Mouse (Mus musculus) gastrocnemius, adult 2 months (tissue): ENCODE results near the gene Clip1. TPM values are rescaled to one million over a fixed set of nuclear protein-coding genes. Genes with fewer than 3 reads are reported as not detected.
A peak's percentile ranks its signal among the peaks of the same experiment; 100 is the strongest.

ENCODE experiments used
- DNase-seq: peaks from one replicate; pipeline ENCODE4 v3.0.0; 2022
- H3K27ac ChIP-seq: fragments of 200-600 bp; 2 replicates; pipeline ENCODE4 v1.8.1; 2022; ENCODE audit warnings: mild to moderate bottlenecking
- H3K4me3 ChIP-seq: fragments of 200-600 bp; 2 replicates; pipeline ENCODE4 v1.8.1; 2022; ENCODE audit warnings: mild to moderate bottlenecking, moderate library complexity
- CTCF ChIP-seq: fragments of 200-600 bp; IDR thresholded peaks from 2 replicates; pipeline ENCODE4 v1.8.1; 2022; ENCODE audit warnings: antibody characterized with exemption, mild to moderate bottlenecking, moderate library complexity
- intact Hi-C: fragments of 180-260 bp; cut with DNase I; formaldehyde crosslinking; loops from one replicate; pipeline ENCODE4 v1.15.1; 2025
- total RNA-seq, 2 experiments: library from RNA; stranded (reverse); gene quantifications; 2 replicates each; pipeline ENCODE4 v1.2.3; 2021

Clip1 gene
- total RNA-seq, 2 experiments from 2014 or later: 286 to 331 TPM

DNA sequence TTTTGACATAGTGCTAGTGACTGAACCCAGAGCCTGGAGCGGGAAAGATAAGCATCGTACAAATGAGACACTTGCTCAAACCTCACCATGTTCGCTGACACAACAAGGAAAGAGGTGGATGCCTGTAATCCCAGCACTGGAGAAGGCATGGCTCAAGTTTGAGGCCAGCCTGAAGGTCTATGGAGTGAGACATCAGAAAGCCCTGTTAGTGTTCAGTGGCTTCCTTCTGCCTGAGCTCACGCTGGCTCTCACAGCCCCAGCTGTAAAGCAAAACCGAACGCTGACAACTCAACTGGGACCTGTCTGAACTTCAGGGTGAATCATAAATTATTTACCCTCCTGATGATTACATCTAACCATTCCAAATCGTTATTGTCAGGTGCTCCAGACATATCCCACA lies 18.5 kb downstream of the Clip1 start:
- Histone ChIP-seq H3K27ac (peak overlapping the region; percentile 97), H3K4me3 (peak overlapping the region; percentile 73)
- peak; percentile 60 for DNase-seq
- TF ChIP-seq CTCF: no peak
- intact Hi-C loops: no loop called here

DNA sequence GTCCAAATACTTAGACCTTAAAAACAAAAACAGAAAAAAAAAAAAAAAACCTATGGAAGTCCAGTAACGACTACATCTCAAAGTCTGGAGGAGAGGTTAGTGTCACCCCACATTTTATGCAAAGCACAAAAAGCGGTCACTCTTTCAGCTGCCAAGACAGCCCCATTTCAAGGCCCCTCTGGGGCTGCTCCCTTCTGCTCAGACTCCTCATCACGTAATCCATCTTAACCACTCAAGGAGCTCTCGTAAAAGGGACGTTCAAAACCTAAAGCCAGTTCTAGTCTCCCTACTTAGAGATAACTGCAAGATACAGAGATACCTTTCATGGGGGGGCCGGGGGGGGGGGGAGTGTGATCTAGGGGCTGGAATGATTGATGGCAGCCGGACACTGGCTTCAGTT lies 20.1 kb downstream of the Clip1 start:
- TF ChIP-seq CTCF: no peak
- DNase-seq: no peak
- peak overlapping the region; percentile 97 for H3K27ac ChIP-seq
- intact Hi-C loops: no loop called here
- H3K4me3 ChIP-seq: peak overlapping the region; percentile 48

DNA sequence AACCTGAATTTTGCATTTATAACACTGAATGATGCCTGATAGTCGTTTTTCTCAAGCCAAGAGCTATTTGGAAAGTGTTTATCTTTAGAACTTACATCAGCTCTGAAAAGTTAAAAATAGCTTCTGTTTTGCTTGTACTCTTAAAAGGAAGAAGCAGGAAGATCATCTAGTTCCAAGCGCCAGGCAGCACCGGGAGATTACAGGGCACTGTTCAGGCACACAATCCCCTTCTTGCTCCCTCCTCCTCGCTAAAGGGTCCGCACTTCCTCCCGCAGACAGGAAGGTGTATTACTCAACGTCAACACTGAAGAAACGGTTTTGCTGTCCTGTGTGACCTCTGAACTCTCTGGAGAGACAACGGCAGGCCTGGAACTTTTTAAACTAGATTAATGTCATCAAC lies 22.4 kb downstream of the Clip1 start:
- H3K4me3 ChIP-seq: peak overlapping the region; percentile 56
- TF ChIP-seq CTCF: no peak
- peak overlapping the region; percentile 97 for H3K27ac ChIP-seq
- DNase-seq: peak; percentile 69
- intact Hi-C loops: no loop called here

DNA sequence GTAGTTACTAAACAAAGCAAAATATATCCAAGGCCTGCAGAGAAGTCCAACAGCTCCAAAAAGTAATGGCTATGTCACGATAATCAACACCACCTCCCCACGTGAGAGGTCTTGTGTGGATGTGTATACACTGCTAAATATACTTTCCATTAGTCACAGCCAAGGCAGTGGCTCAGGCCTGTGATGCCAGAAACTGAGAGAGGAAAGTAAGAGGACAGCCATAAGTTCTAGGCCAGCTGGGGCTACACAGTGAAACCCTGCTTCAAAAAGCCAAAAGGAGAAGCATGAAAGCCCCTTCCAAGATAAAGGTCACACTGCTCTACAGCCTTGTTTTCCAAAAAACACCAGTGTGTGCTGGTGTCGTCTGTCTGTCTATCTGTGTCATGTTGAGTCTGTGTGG lies 22.8 kb downstream of the Clip1 start:
- Histone ChIP-seq H3K27ac (peak overlapping the region; percentile 97), H3K4me3 (peak overlapping the region; percentile 56)
- intact Hi-C loops: no loop called here
- peak; percentile 66 for DNase-seq
- no peak for TF ChIP-seq CTCF

DNA sequence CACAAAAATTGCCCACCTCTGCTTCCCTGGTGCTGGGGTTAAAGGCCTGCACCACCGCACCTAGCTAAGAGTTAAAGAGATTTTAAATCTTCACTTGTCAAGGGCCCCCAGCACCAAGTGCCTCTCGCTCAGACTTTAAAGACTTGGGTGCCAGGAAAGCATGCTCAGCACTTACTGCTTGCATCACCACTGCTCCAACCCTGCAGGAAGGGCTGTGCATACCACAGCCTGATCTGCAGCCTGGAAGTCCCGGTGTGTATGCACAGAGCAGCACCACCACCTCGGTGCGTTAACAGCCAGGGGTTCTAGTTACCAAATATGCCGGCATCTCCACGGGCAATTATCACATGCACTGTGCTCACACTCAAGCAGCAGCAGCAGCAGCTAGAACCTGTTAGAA lies 26.8 kb downstream of the Clip1 start:
- intact Hi-C loops: loop anchor here (5.0 kb wide), 1 partner anchor 40 kb away; no protein-coding TSS in a partner anchor
- H3K4me3 ChIP-seq: peak overlapping the region; percentile 26
- peak; percentile 40 for DNase-seq
- TF ChIP-seq CTCF: no peak
- peak overlapping the region; percentile 65 for H3K27ac ChIP-seq

DNA sequence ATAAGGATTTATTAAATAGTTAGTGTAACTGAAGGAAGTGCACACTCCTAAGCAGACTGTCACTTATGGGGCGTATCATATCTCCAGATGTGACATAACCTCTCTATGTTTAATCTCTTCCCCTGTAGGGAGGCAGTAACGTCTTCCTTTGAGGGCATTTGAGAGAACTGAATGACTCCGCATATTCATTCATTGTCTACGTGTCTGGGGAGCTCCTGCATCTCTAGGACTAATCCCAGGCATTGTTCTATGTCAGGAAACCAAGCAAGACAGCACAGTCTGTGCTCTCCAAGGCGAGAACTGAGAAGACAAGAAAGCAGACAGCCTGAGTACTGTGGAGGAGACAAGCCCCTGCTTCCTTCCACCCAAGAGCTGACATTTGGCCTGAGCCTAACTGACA lies 29.5 kb downstream of the Clip1 start:
- Histone ChIP-seq H3K4me3 (no peak overlapping the region), H3K27ac (peak overlapping the region; percentile 35; the same call in 1 of the 2 replicates)
- DNase-seq: peak; percentile 9
- intact Hi-C loops: loop anchor here (5.0 kb wide), 1 partner anchor 42 kb away; no protein-coding TSS in a partner anchor
- TF ChIP-seq CTCF: no peak

DNA sequence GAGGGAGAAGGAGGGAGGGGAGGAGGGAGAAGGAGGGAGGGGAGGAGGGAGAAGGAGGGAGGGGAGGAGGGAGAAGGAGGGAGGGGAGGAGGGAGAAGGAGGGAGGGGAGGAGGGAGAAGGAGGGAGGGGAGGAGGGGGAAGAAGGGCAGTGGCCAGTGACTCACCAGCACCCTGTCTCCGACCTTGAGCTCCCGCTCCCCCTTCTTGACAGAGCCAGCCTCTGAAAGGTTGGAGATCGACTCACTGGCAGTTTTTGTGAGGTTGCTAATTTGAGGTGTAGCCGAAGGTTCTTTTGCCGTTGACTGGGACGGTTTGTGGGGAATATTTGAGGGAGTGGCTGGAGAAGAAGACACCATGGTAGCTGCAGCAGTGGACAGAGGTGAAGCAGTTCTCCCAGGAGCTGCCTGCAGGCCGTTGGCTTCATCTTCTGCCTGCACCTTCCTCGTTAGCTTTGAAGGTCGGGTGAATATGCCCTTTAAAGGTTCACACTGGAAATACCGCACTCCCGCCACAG lies 31.1 kb downstream of the Clip1 start:
- TF ChIP-seq CTCF: no peak
- intact Hi-C loops: no loop called here

DNA sequence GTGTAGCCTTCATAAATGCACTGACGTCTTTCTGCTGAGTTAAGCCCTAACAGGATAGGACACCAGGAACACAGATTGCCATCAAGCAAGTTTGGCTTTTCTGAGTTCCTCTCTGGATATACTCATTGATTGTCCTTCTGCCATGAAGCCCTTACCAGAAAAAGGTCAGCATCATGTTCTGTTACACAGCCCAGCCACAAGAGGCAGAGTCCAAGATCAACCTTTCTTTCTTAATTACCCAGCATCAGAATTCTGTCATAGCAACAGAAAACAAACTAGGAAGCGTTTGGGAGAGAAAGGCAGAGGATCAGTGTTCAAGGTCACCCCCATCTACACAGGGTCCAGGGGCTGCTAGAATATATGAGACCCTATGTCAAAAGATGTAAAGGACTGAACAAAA lies 33.6 kb downstream of the Clip1 start:
- Histone ChIP-seq H3K27ac (no peak overlapping the region), H3K4me3 (no peak overlapping the region)
- peak; percentile 10 for DNase-seq
- intact Hi-C loops: no loop called here
- TF ChIP-seq CTCF: peak; percentile 12; the same call in 1 of the 2 replicates

More for the DNA sequence above, 31.1 kb downstream of the Clip1 start:
- Histone ChIP-seq H3K4me3 (no peak overlapping the region), H3K27ac (peak overlapping the region; percentile 61)
- DNase-seq: peak; percentile 15

DNA sequence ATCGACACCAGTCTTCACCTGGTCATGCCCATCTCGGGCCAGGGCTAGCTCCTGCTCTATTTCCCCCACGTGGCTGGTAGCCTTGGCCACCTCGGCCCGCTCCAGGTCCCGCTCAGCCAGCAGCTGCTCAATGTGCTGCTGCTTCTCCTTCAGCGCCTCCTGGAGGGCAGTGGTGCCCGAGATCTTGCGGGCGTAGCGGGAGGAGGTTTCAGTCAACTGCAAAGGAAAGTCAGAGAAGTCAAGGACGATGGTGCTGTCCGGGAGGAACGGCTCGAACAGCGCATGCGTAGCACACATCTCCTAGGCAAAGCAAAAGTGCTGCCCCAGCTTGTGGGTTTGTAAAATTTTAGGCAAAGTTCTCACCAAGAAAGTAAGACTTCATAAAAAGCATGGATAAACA lies 42.0 kb downstream of the Clip1 start:
- DNase-seq: peak; percentile 38
- Histone ChIP-seq H3K27ac (peak overlapping the region; percentile 61), H3K4me3 (no peak overlapping the region)
- intact Hi-C loops: no loop called here
- no peak for TF ChIP-seq CTCF

DNA sequence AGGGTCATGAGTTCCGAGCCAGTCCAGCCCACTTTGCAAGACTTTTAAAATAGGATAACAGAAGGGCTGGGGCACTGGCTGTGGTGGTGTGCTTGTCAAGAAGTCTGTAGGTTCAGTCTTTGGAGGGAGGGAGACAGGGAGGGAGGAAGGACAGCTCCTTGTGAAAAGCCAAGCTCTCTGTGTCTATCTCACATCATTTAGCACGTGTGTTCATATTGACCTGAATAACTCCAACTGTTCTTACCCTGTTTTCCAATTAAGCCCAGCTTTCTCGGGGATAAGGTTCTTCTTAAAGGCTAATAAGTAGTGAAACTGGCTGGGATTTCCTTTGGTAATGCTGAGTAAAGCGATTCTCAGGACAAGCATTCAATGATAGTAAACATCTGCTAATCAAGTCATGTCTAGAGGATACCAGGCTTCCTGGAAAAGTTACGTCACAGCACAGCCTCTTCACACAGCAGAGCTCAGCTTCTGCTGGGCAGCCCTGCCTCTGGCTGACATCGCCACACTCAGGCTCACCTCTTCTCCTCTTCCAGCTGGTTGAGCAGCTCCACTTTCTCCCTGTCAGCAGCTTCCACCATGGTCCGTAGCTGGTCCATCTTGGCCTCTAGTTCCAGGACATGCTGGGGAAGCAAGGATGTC lies 43.0 kb downstream of the Clip1 start:
- H3K4me3 ChIP-seq: no peak overlapping the region
- DNase-seq: peak; percentile 77
- H3K27ac ChIP-seq: peak overlapping the region; percentile 61
- intact Hi-C loops: no loop called here
- no peak for TF ChIP-seq CTCF

DNA sequence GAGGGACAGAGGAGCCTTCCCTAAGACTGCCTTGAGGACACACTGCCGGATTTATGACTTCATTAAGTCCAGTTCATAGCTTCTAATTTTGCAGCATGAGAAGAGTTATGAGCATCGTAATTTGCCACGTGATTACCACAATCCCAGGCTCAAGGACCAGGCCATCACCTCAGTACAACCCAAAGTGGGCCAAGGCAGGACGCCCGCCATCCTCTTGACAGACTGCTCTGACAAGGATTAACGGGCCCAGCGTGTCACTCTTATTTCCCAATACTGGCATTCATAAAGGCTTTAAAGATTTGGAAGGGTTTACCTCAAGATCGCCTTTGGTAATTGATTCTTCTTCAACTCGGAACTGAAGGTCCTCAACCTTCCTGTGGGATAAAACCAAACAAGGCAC lies 44.2 kb downstream of the Clip1 start:
- intact Hi-C loops: no loop called here
- no peak overlapping the region for H3K4me3 ChIP-seq
- DNase-seq: no peak
- TF ChIP-seq CTCF: no peak
- H3K27ac ChIP-seq: peak overlapping the region; percentile 38; the same call in 1 of the 2 replicates

DNA sequence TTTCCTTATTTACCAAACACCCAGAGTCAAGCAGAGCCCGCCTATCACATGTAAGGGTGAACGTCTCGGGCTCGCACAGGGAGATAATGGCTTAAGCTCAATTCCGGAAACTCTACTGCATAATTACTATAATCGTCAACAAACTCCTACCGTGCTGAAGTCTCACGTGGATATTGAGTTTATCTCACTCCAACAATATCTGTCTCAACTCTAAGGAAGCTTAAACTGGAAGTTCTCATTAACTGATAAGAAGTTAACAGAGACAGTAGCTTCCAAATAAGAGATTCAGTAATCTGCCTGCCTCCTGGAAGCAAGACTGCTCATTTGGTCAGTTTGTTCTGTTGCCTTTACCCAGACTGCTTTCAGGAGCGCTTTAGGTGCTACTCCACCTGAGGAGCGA lies 53.2 kb downstream of the Clip1 start:
- Histone ChIP-seq H3K4me3 (no peak overlapping the region), H3K27ac (no peak overlapping the region)
- TF ChIP-seq CTCF: no peak
- no peak for DNase-seq
- intact Hi-C loops: no loop called here

DNA sequence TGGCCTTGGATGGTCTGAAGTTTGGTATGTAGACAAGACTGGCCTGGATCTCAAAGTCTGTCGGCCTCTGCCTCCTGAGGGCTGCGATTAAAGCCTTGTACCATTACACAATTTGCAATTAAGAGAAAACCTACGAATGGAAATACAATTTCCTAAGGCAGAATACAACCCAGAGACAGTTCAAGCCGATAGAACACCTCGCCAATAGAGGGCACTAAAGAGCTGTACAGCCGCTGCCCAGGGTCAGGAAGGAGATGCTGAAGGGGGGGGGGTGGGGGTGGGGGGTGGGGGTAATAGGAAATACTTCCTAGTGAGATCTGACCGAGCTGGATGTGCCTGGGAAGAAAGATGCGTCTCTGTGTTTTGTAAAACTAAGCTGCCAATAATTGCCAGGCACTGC lies 57.8 kb downstream of the Clip1 start:
- TF ChIP-seq CTCF: peak; percentile 66
- Histone ChIP-seq H3K27ac (peak overlapping the region; percentile 53; the same call in 1 of the 2 replicates), H3K4me3 (no peak overlapping the region)
- intact Hi-C loops: loop anchor here (1.0 to 2.0 kb wide), 2 partner anchors 73 to 280 kb away; partner anchors contain the start of gene Denr
- peak; percentile 79 for DNase-seq

DNA sequence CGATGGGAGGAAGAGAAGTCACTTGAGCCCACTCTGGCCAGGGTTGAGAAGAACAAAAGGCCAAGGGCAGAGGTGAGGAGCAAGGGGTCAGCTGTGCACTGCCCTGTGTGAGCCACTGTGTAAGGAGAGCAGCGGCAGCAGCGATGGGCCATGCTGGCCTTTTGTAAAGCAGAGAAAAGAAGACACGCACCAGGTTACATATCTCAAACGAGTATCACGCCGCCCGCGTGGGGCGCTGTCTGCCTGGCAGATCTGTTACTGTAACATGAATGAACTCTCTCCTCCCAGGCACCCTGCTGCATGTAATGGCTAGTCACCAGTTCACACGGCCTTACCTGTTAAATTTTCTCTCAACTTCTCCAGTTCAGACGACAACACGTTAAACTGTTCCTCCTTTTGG lies 62.0 kb downstream of the Clip1 start:
- no peak for TF ChIP-seq CTCF
- intact Hi-C loops: no loop called here
- H3K4me3 ChIP-seq: no peak overlapping the region
- no peak overlapping the region for H3K27ac ChIP-seq
- DNase-seq: no peak
